Mouse (Mus musculus): ENCODE measurements around the gene Dnaja3.

The Dnaja3 gene

GRCm38 (mm10) chr16:4722128-4722914 is 82.5 kb downstream of the Dnaja3 start:
- peak; percentile 24 for DNase-seq (ENCODE audit: inconsistent ontology term)

GRCm38 (mm10) chr16:4722915-4723209 is 83.1 kb downstream of the Dnaja3 start:
- DNase-seq (ENCODE audit: inconsistent ontology term): no peak

- DNase-seq (ENCODE audit: inconsistent ontology term): no peak
Measured at GRCm38 (mm10) chr16:4725266-4725665, 85.5 kb downstream of the Dnaja3 start.

- peak; percentile 92 for DNase-seq (ENCODE audit: inconsistent ontology term)
Measured at GRCm38 (mm10) chr16:4725780-4726527, 86.2 kb downstream of the Dnaja3 start, which contains the start of gene Hmox2. Gene Hmox2 (plus strand): TSS chr16:4726361.

- no peak for DNase-seq (ENCODE audit: inconsistent ontology term)
Measured at GRCm38 (mm10) chr16:4726528-4727128, 86.8 kb downstream of the Dnaja3 start.

- no peak for DNase-seq (ENCODE audit: inconsistent ontology term)
Measured at GRCm38 (mm10) chr16:4727526-4727925, 87.7 kb downstream of the Dnaja3 start.

GRCm38 (mm10) chr16:4727963-4728362 is 88.2 kb downstream of the Dnaja3 start:
- no peak for DNase-seq (ENCODE audit: inconsistent ontology term)

GRCm38 (mm10) chr16:4730776-4731358 is 91.1 kb downstream of the Dnaja3 start:
- peak; percentile 57 for DNase-seq (ENCODE audit: inconsistent ontology term)

GRCm38 (mm10) chr16:4736262-4736661 is 96.5 kb downstream of the Dnaja3 start:
- no peak for DNase-seq (ENCODE audit: inconsistent ontology term)

GRCm38 (mm10) chr16:4739994-4740393 is 100.2 kb downstream of the Dnaja3 start:
- DNase-seq (ENCODE audit: inconsistent ontology term): no peak

GRCm38 (mm10) chr16:4742186-4742585 is 102.4 kb downstream of the Dnaja3 start:
- no peak for DNase-seq (ENCODE audit: inconsistent ontology term)

GRCm38 (mm10) chr16:4752155-4752554 is 112.4 kb downstream of the Dnaja3 start:
- DNase-seq (ENCODE audit: inconsistent ontology term): no peak

- no peak for DNase-seq (ENCODE audit: inconsistent ontology term)
Measured at GRCm38 (mm10) chr16:4754045-4754444, 114.3 kb downstream of the Dnaja3 start.

- peak; percentile 17 for DNase-seq (ENCODE audit: inconsistent ontology term)
Measured at GRCm38 (mm10) chr16:4756660-4757335, 117.0 kb downstream of the Dnaja3 start.

Measured in Muller cell, postnatal 12 days (primary cell).